Mouse (Mus musculus): ENCODE measurements around the gene 1110008P14Rik.

Gene 1110008P14Rik

DNA sequence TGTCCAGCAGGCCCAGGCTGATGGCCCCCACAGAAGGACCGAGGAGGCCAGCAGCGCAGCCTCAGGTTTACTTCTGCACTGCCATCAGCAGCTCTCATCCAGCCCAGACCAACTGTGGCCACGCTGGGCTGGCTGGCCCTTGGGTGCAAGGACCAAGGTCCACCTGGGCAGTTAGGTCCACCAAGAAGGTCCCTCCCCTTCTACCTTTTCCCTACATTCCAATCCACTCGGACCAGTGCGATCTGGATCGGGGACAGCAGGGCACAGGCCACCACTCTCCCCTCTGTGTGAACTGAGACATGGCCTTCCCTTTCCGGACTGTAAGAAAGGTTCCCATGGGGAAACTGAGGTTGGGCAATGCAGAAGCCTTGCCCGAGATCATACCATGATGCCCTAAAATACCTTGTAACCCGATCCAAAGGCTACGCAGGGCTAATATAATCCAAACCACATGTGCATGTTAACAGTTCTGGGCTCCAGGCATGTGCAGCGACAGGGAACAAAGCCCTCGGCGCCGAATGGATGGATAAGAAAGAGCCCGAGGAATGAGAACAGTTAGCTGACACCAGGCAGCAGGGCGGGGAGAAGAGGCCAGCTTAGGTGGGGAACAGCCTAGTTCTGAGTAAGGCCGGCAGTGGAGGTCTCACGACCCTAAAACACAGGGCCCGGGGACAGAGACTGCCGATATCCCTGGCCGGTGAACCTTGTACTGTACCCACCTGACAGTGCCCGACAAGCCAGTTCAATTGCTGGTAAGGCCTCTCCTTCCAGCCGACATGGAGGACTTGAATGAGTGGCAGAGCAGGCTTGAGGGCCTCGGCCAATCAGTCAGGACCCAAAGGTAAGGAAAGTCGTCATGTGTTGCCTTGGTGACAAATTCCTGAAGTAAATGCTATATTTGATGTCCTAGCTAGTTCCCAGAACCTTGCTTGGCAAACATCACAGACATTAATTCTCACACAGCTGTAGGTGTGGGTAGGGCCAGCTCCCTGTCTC is 27.0 kb upstream of the 1110008P14Rik start:
- CTCF ChIA-PET: no interaction called here

DNA sequence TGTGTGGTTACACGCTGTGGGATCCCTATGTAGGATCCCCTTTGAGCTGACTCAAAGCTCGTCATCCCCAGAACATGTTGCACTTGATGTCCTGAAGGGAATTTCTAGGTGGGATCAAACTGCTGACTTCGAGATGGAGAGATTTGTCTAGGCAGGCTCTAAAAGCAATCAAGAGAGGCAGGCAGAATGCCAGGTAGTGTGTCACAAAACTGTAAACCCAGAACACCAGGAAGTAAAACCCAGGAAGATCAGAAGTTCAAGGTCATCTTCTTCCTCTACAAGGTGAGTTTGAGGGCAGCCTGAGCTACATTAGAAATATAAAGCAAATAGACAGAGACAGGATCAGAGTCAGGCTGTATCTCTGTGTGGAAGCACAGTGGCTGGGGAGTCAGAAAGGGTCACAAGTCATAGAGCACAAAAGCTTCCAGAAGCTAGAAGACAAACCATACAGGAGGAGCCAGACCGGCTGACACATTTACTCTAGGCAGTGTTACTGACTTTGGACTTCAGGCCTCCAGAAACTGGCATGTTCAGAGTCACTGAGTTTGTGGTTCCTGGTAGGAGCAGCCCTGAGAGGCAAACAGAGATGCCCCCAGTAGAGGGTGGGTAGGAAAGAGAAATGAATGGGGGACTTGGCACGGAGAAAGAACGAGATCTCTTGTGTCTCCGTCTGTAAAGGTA is 25.5 kb upstream of the 1110008P14Rik start:
- CTCF ChIA-PET: interaction anchor here (0.6 kb wide), 1 partner anchor 15 kb away, joined by 4 read pairs; no protein-coding TSS in a partner anchor

DNA sequence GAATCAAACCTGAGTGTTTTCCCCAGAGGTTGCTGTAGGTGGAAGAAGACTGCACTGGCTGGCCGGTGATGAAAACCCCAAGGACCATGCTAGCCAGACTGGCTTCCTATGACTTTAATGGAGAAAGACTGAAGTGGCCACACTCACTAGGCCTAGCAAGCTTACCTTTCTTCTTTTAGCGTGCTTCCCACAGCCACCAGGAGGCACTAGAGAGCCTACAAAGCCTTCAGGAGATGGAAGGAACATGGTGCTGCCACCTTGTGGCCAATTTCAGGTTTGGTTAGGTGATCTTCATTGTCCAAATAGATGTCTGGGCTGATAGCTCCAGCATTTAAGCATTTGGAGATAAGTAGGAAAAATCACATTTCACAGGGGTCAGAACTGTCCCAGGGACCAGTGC is 22.9 kb upstream of the 1110008P14Rik start:
- CTCF ChIA-PET: interaction anchor here (0.6 to 1.4 kb wide), 5 partner anchors 47 to 273 kb away, joined by 3 to 13 read pairs (median 4); partner anchors contain the start of gene Slc25a25

DNA sequence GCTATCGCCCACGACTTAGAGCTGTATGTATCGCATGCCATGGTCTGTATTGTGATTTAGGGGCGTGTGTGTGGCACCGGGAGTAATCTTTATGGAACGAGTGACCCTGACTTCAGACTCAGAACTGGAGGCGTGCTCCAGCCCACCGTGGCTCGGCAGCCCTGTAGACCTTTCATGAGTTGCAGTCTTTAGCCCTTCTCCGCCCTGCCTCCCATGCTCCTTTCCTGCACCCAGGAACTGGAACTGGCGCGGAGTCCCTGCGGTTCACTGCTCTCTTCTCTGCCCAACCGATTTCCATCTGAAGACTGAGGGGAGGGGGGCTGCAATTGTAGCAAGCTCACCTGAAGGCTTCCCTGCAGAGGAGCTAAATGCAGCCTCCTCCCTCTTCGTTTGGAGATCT is 15.0 kb upstream of the 1110008P14Rik start:
- CTCF ChIA-PET: interaction anchor here (0.6 to 1.3 kb wide), 2 partner anchors 9 to 14 kb away, joined by 3 to 5 read pairs; no protein-coding TSS in a partner anchor

DNA sequence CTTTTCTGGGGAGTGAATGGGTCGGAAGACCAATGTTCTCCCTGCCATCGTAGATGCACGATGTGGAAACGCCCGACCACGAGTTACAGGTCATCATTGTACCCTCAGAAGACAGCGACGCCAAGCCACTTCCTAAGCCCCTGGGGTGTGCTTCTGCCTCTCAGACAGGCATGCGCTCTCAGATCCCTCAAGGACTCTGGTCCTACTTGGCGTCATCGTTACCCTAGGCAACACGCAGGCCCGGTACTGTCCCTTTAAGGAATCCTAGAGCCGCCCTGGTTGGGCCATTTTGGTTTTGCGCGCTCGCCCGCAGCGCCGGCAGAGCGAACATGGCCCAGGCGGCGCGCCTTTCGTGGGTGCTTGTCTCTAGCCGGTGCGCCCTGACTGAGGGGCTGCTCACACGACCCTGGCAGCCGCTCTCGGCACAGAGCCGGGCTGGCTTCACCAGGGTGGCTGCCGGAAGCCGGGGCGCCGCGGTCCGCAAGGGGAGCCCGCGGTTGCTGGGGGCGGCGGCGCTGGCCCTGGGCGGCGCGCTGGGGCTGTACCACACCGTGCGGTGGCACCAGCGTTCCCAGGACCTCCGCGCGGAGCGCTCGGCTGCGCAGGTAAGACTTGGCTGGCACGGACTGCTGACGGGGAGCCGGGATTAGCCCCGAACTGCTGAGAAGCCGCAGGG is 14.3 kb upstream of the 1110008P14Rik start:
- CTCF ChIA-PET: interaction anchor here (1.3 kb wide), 1 partner anchor 15 kb away, joined by 5 read pairs; no protein-coding TSS in a partner anchor

DNA sequence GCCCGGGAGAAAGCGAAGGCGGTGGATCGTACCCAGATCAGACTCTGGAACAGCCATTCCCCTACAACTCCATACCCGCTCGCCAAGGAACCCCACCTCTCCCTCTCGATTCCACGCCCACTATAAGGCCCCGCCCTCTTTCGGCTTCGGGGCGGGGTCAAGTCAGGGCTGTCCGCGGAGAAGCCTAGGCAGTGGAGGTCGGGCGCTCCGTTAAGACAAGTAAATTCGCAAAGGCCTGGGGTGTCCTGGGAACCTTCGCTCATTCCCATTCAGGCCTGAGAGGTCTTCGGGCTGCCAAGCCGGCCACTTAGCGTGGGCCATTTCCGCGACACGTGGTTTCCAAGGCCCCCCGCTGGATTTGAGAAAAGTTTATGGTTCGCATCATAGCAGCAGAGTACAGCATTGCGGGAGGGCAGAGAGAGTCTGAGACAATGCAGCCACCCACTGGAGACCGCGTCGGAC is 13.8 kb upstream of the 1110008P14Rik start, which contains the start of gene Ptges2:
Ptges2 (plus strand) TSS at position 413 of the 462 bp plus-strand sequence.
- CTCF ChIA-PET: no interaction called here

DNA sequence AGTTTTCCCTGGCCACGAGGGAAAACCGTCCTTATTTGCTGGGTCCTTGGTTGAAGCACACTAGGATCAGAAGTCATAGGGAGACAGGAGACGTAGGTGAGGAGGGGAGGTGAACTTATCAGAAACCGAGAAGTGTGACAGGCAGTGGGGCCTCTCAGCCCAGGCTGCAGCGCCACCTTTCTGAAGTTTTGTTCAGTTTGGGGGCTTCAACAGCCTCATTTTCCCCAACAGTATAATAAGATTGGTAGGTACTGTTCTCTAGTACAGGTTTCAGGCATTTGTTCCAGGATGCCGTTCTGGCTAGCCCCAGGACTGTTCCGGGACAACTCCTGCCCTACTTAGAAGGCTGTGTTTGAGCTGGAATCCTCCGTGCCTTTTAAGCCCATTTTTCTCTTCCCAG is 13.2 kb upstream of the 1110008P14Rik start:
- CTCF ChIA-PET: interaction anchor here (0.6 to 0.7 kb wide), 2 partner anchors 165 to 386 kb away, joined by 4 to 5 read pairs; no protein-coding TSS in a partner anchor

DNA sequence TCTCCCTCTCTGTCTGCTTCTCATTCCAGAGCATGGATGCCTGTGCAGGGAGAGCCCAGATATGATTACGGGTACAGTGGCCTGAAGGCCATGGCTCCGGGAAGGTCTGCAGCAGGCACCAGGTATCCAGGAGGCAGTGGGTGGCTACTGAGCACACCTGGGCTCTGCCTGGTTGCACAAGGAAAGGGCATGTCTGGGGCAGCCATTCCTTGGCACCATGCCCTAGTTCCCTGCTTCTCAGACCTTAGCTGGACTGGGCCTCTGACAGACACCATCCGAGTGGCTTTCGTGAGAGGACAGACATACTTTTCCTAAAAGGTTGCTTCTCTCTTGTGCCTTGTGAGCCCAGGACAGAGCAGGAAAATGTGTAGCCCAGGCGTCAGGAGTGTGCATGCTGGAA is 10.3 kb upstream of the 1110008P14Rik start:
- CTCF ChIA-PET: no interaction called here

DNA sequence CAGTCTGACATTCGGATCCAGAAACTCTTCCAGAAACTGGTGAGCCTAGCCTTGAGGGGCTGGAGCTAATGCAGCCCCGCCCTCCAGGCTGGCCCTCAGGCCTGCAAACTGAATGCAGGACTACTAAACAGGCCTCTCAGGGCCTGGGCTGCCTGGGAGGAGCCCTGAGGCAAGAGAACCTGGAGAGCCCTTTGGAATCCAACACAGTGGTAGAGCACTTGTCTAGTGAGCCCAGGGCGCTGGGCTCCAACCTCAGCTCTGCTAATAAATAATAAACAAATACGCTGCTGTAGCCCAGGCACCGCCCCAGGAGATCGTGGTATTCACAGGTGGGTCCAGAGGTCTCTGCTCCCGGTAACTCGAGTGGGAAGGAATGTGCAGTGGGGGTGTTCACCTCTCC is 9.1 kb upstream of the 1110008P14Rik start:
- CTCF ChIA-PET: no interaction called here

DNA sequence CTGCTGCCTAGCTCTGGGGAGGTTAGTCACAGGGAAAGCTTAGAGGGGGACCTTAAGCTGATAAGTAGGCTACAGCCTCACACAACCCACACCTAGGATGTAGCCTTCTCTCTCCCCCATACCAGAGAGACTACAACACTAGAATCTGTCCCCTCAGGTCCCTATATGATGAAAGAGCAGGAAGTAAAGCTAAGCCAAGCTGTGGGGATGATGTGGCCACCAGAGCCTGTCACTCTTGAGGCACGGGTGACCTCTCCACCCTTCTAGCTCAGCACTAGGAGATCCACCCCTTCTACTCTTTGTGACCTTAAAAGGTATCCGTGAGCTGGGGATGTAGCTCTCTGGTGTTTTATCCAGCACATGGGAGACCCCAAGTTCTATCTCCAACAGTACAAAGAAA is 7.4 kb upstream of the 1110008P14Rik start:
- CTCF ChIA-PET: no interaction called here

DNA sequence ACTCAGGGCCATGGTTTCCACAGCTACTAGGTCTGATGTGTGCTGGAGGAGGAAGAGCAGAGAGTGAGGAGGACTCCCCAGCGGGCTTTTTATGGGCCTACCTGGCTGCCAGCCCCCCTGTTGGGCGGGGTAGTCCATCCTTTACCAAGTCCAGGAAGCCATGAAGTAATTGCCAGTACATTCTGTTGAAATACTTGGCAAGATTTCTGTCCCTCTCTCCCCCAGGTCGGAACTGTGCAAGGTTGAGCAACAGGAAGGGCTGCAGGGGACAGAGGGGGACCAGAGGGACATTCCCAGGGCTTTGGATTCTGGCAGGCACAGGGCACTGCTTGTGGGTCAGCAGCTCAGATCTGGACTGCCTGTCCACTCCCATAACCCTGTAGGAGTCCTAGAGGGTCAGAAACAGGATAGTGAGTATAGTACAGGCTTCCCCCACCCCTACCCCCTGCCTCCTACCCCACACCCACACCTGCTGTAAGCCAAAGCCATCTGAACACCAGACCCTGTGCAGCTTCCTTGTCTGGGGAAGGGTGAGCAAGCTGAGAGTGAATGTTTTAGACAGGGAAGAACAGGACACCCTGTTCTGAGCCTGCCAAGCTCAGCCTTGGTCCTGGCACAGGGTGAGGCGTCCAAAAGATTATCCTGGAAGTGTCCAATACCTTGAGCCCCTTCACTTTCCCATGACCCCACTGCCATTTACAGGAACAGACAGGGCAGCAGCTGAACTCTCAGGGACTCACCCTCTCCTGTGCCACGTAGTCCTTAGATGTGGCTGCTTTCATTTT is 6.2 kb upstream of the 1110008P14Rik start, which contains the start of gene Lcn2:
Lcn2 (minus strand) TSS at position 547 of the 785 bp plus-strand sequence.
- CTCF ChIA-PET: no interaction called here

DNA sequence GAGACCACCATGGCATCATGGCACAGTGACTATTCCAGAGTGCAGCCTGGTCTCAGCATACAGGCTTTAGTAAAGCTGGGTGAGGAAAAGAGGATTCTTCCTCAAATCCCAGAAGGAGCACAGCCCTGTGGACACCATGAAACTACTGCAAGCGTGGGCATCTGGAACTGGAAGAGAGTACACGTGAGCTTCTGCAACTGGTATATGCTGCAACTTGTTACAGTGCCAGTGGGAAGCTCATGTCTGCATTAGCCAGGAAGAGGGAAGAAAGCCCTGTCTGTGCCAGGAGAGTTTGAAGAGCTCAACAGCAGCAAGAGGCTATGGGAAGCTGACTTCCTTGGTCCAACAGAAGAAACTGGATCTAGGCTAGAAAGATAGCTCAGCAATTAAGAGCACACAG is 951 bp upstream of the 1110008P14Rik start:
- CTCF ChIA-PET: no interaction called here

DNA sequence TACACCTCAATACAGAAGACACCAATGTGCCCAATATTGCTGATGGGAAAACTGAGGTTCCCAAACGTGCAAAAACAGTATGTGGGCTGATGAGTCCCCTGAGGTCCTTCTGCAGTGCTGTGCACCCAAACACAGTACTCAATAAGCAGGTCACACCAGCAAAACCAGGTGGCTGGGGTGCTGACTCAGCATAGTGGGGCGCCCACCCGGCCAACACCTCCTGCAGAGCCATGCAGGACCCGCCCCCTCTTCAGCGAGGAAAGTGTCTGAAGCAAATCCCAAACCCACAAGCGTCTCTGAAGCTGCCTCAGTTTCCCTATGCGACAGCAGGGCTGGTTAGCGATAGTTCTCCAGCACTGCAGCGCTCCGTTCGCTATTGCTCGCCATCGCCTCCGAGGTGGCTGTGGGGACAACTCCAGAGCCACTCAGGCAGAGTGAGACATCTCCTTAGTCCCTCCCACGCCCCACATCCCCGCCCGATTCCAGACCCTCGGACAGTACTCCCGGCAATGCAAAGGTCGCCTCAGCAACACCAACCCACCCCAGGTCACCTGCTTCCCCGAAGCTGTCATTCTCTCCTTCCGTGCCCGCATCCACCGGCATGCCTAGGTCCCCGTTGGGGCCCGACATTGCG is 480 bp downstream of the 1110008P14Rik start:
- CTCF ChIA-PET: no interaction called here

DNA sequence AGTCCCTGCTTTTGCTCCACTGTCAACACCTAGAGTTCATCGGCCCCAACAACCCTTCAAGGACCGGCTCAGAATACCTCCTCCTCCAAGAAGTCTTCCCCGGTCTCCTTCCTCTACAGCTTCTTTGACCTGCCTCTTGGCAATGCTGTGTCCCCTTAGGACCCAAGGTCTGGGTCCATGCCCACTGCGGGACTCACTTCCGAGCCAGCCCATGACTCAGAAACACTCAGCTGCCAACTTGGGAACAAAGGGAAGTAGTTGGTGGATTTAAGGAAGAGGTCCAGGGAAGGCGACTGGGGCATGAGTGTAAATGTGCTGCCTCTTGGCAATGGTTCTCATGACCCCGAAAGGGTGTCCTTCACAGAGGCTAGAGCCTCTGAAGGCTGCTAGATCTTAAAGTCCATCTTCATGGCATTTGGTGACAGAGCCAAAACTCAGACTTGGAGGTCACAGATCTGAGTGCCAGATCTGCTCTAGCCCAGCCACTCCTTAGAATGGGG is 1.7 kb downstream of the 1110008P14Rik start:
- CTCF ChIA-PET: no interaction called here

DNA sequence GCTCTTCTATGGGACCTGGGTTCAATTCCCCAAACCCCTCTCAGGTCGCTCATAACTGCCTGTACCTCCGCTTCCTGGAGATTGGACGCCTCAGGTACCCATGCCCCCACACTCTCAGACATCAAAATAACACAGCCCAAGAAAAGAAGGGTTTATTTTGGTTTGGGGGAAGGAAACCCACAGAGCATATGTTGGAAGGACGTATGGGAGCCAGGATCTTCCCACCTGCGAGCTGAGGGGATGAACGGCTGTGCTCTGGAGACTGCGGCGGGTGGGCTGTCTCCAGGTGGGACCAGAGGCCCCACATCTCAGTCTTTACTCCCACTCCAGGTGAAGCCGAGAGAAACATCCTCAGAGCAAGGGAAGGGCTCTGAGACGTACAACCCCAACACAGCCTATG is 4.8 kb downstream of the 1110008P14Rik start:
- CTCF ChIA-PET: no interaction called here

DNA sequence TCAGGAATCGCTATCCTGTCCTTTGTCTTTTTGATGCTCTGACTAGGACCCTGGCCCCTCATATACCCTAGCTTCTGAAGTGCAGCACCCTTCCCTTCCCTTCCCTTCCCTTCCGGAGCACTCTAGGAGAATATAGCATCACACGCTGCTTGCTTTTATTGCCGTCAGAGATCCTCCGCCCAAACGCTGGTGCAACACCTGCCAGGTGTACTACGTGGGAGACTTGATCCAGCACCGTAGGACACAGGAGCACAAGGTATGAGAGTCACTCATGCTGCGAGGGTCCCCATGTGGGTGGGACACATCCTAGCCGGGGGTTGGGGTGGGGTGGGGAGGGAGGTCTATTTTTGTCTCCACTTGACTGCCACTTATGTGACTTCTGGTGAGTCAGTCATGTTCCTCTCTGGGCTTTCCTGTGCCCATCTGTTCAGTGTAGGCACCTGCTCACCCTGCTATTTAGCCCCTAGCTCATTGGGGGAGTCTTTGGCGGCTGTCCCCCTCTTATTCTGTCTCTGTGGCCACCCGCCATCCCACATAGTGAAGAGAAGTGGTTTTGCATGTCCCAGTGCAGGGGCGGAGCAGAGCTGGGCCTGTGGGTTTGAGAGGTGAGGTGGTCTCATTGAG is 6.3 kb downstream of the 1110008P14Rik start:
- CTCF ChIA-PET: interaction anchor here (0.6 kb wide), 1 partner anchor 15 kb away, joined by 3 read pairs; no protein-coding TSS in a partner anchor

DNA sequence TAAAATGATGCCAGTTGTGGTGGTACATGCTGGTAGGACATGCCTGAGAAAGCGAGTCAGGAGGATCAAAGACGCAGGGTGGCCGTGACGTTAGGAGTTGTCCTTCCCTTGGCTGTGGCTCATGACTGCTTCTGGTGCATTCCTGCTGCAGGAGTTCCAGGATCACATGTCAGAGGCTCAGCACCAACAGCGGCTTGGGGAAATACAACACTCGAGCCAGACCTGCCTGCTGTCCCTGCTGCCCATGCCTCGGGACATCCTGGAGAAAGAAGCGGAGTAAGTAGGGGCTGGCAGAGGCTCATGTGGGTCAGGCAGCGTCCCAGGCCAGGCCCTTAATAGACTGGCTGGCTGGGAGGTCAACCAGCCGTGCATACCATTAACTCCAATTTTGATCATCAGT is 7.5 kb downstream of the 1110008P14Rik start:
- CTCF ChIA-PET: no interaction called here

DNA sequence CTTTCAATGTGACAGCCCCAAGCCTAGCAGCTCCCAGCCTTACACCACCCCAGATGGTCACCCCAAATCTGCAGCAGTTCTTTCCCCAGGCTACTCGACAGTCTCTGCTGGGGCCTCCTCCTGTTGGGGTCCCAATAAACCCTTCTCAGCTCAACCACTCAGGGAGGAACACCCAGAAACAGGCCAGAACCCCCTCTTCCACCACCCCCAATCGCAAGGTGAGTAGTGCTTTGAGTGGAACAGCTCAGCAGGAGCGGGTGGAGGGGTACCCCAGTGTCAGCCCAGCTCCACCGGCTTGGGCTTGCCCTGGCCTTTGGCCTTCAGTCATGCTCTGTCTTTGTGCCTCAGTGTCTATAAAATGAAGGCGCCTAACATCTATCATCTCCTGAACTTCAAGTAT is 14.4 kb downstream of the 1110008P14Rik start:
- CTCF ChIA-PET: no interaction called here

DNA sequence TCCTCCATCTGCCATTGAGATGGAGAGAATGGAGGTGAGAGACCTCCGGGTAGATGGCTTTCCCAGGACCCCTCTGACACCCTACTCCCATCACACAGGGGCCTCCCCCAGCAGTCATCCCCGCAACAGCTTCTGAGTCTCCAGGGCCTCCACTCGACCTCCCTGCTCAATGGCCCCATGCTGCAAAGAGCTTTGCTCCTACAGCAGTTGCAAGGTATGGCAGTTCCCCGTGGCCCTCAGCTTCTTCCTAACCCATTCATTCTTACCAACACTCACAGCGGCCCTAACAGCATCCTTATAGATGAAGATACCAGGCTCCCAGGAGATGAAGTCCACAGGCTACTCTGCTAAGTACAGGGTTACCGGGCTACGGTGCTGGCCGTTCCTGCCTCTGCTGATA is 17.6 kb downstream of the 1110008P14Rik start:
- CTCF ChIA-PET: no interaction called here

Data from spleen, embryonic (tissue).